Mouse (Mus musculus): ENCODE results near the gene 2010111I01Rik.

DNA sequence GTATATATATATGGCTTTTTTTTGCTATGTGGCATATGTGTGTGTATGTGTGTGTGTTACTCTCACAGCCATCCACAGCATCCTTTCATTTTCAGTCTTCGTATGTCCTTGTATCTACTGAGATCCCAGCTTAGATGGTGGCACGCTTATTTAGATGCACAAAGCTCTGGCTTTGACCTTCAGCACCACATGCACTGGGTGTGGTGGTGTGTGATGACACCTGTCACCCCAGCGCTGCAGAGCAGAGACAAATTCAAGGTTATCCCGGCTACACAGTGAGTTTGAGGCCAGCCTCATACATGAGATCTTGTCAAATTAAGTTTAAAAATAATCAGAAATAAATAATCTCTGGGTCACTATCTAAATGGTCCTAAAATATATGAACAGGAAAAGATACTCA is 391.4 kb downstream of the 2010111I01Rik start:
- TF ChIP-seq POLR2A (IDR thresholded peaks at IDR 0.05; ENCODE audit: extremely low read depth, insufficient read depth, low read length), result no peak
- no peak for TF ChIP-seq CTCF (IDR thresholded peaks at IDR 0.05; ENCODE audit: extremely low read depth, insufficient read depth, low read length)
